ENCODE assay signal across 8 mouse cellular contexts in genomic region chr13:29957731-29958254, GRCm38 (mm10). TPM values are rescaled to one million over a fixed set of nuclear protein-coding genes. Genes with fewer than 3 reads are reported as not detected.
DNase-seq lines count a peak whose midpoint lies in the region; TF ChIP-seq lines count a peak whose summit lies in the region.

No protein-coding gene starts in this region.

- 36% methylated on average over 9 of the region's 9 CpGs for WGBS in heart, adult 2 months

- H3K4me1 ChIP-seq in heart, adult 2 months (ENCODE audit: control insufficient read depth, insufficient read depth, low read length) = peaks cover 8% of the 10 kb centered on the region

- 0 out of 2 replicates have a peak, but pooled peaks have one; percentile 25 for TF ChIP-seq EP300 in heart, adult 2 months (IDR thresholded peaks at IDR 0.05; ENCODE audit: insufficient read depth, low read depth, low read length)

- DNase-seq in ovary, postnatal 36 days (ENCODE audit: low spot score) = peak; percentile 19
- DNase-seq in ovary, postnatal 14 days (ENCODE audit: low spot score) = no peak
- peak; percentile 65 to 66 for DNase-seq in heart, adult 2 months
- peak; percentile 46 for DNase-seq in kidney, postnatal 14 days
- DNase-seq in skeletal muscle tissue, adult 2 months (ENCODE audit: low read depth, low spot score) = peak; percentile 54
- DNase-seq in cerebellum, postnatal 4 days (ENCODE audit: low spot score in 2 of 2) = no peak
- no peak for DNase-seq in left cerebral cortex, postnatal 25 days (ENCODE audit: low spot score in 2 of 2)
- DNase-seq in thymus, adult 18-20 months = no peak

- H3K36me3 ChIP-seq in heart, adult 2 months (ENCODE audit: control insufficient read depth, insufficient read depth, low read length) = no peaks in the 10 kb centered on the region; the same call in 1 of the 2 replicates

- no peak overlapping the region for H3K4me3 ChIP-seq in heart, adult 2 months

- no peaks in the 10 kb centered on the region for H3K27me3 ChIP-seq in heart, adult 2 months (ENCODE audit: control insufficient read depth, insufficient read depth, low read length)

- H3K79me2 ChIP-seq in heart, adult 2 months (replicated peaks; ENCODE audit: control insufficient read depth, insufficient read depth, low read length) = no peaks in the 10 kb centered on the region

- no peak for TF ChIP-seq CTCF in heart, adult 2 months (IDR thresholded peaks at IDR 0.05)

- H3K9ac ChIP-seq in heart, adult 2 months (ENCODE audit: low read depth, low read length) = no peak overlapping the region

- H3K27ac ChIP-seq in heart, adult 2 months = peak overlapping the region; percentile 65

- 0 out of 2 replicates have a peak, but pooled peaks have one; percentile 25 for TF ChIP-seq POLR2A in heart, adult 2 months (IDR thresholded peaks at IDR 0.05; ENCODE audit: insufficient read depth, low read depth, low read length)

- intact Hi-C loops in heart, adult 2 months (cut with DNase I) = loop anchor here (2.0 to 10.0 kb wide), 2 partner anchors 25 to 1453 kb away; no protein-coding TSS in a partner anchor
- intact Hi-C loops in left cerebral cortex, postnatal 25 days (cut with DNase I) = no loop called here

RNA-seq across cellular contexts. Expression of gene E2f3, which starts 28.1 kb away (rescaled TPM):
- total RNA-seq in heart, adult 2 months (2021) = 1 to 10 TPM; 6.2 TPM
- polyA plus RNA-seq in heart, adult 2 months (2012; rRNA removed) = 2.6 and 5.1 TPM in 2 replicates
- 10 to 100 TPM; 17.8 to 18.9 TPM for total RNA-seq in left cerebral cortex, postnatal 25 days (2021)

Comparison
In these comparisons a context has a peak if more than half of its experiments do, and no peak if none do; other contexts are left out.
1. DNase-seq: peak in ovary, postnatal 36 days (single experiment), heart, adult 2 months (2 of 2), kidney, postnatal 14 days (single experiment) and skeletal muscle tissue, adult 2 months (single experiment); none in ovary, postnatal 14 days (single experiment), cerebellum, postnatal 4 days (0 of 2), left cerebral cortex, postnatal 25 days (0 of 2) and thymus, adult 18-20 months (0 of 2).